8 mouse cellular contexts compared by ENCODE assay signal in genomic region chr4:43508666-43508997, GRCm38 (mm10). TPM values are rescaled to one million over a fixed set of nuclear protein-coding genes. Genes with fewer than 3 reads are reported as not detected.
DNase-seq lines count a peak whose midpoint lies in the region; ATAC-seq and TF ChIP-seq lines count a peak whose summit lies in the region.

No protein-coding gene starts in this region.

- H3K4me2 ChIP-seq in embryonic facial prominence, embryonic 15.5 days (replicated peaks) = peak overlapping the region; percentile 76
- H3K4me2 ChIP-seq in hindbrain, embryonic 14.5 days (replicated peaks) = peak overlapping the region; percentile 54
- peak overlapping the region; percentile 88 for H3K4me2 ChIP-seq in liver, embryonic 11.5 days
- H3K4me2 ChIP-seq in midbrain, embryonic 16.5 days (ENCODE audit: low read length) = peak overlapping the region; percentile 47

- TF ChIP-seq EP300 in MEL (IDR thresholded peaks at IDR 0.05; ENCODE audit: low read depth in 1 of 2, low read length in 2 of 2) = no peak; a peak in 1 of 4 replicates

- H3K9me3 ChIP-seq in MEL (replicated peaks; ENCODE audit: insufficient read depth, low read length) = no peaks in the 10 kb centered on the region
- no peaks in the 10 kb centered on the region for H3K9me3 ChIP-seq in embryonic facial prominence, embryonic 15.5 days (replicated peaks)
- H3K9me3 ChIP-seq in hindbrain, embryonic 14.5 days (ENCODE audit: control insufficient read depth, low read length) = no peaks in the 10 kb centered on the region
- no peaks in the 10 kb centered on the region for H3K9me3 ChIP-seq in liver, embryonic 11.5 days (ENCODE audit: control insufficient read depth, low read length)
- H3K9me3 ChIP-seq in midbrain, embryonic 16.5 days (replicated peaks; ENCODE audit: control insufficient read depth, low read length, poor library complexity, severe bottlenecking) = no peaks in the 10 kb centered on the region

- peak overlapping the region; percentile 41 for H3K27ac ChIP-seq in MEL (ENCODE audit: control insufficient read depth, low read depth, low read length)
- H3K27ac ChIP-seq in embryonic facial prominence, embryonic 15.5 days (replicated peaks) = no peak overlapping the region
- H3K27ac ChIP-seq in hindbrain, embryonic 14.5 days = no peak overlapping the region
- H3K27ac ChIP-seq in liver, embryonic 11.5 days (ENCODE audit: low read depth, low read length) = peak overlapping the region; percentile 32; the same call in 1 of the 2 replicates
- H3K27ac ChIP-seq in midbrain, embryonic 16.5 days (ENCODE audit: low read length) = no peak overlapping the region

- peak; percentile 86 to 91; a peak in 3 of 4 replicates for TF ChIP-seq POLR2A in MEL (IDR thresholded peaks at IDR 0.05; ENCODE audit: control insufficient read depth in 1 of 2, insufficient read depth in 1 of 2, low read depth in 1 of 2, low read length in 2 of 2, poor library complexity in 1 of 2)

- TF ChIP-seq CTCF in MEL (IDR thresholded peaks at IDR 0.05 in 2 of 3, conservative IDR thresholded peaks at IDR 0.05 in 1 of 3; ENCODE audit: control insufficient read depth in 1 of 3, insufficient read depth in 1 of 3, low read depth in 2 of 3, low read length in 3 of 3, poor library complexity in 1 of 3, severe bottlenecking in 1 of 3) = no peak

- peaks cover 0 to 13% of the 10 kb centered on the region in 2 experiments; a peak in 2 of 4 replicates for H3K36me3 ChIP-seq in MEL (ENCODE audit: control insufficient read depth in 1 of 2, insufficient read depth in 2 of 2, low read length in 2 of 2)
- no peaks in the 10 kb centered on the region for H3K36me3 ChIP-seq in embryonic facial prominence, embryonic 15.5 days
- H3K36me3 ChIP-seq in hindbrain, embryonic 14.5 days (replicated peaks; ENCODE audit: control insufficient read depth, insufficient read depth) = no peaks in the 10 kb centered on the region
- H3K36me3 ChIP-seq in liver, embryonic 11.5 days (ENCODE audit: control insufficient read depth, insufficient read depth, low read length) = no peaks in the 10 kb centered on the region
- no peaks in the 10 kb centered on the region for H3K36me3 ChIP-seq in midbrain, embryonic 16.5 days (ENCODE audit: control insufficient read depth, insufficient read depth, low read length)

- 4% methylated on average over 13 of the region's 13 CpGs for WGBS in embryonic facial prominence, embryonic 15.5 days
- WGBS in hindbrain, embryonic 14.5 days = 12% methylated on average over 13 of the region's 13 CpGs
- 3% methylated on average over 13 of the region's 13 CpGs for WGBS in liver, embryonic 11.5 days
- WGBS in midbrain, embryonic 16.5 days = 5% methylated on average over 13 of the region's 13 CpGs

- DNase-seq in B cell, adult 2 months = peak; percentile 73 to 74
- peak; percentile 89 for DNase-seq in MEL (ENCODE audit: low read depth, low spot score)
- DNase-seq in hindbrain, embryonic 14.5 days (ENCODE audit: low spot score) = no peak
- DNase-seq in liver, embryonic 11.5 days (ENCODE audit: low spot score) = peak; percentile 76
- DNase-seq in thymus, postnatal 14 days = peak; percentile 79
- no peak for DNase-seq in right cerebral cortex, postnatal 25 days

- peak; percentile 78; the same call in 1 of the 2 replicates for ATAC-seq in embryonic facial prominence, embryonic 15.5 days (ENCODE audit: insufficient number of reproducible peaks, low FRiP score, low TSS enrichment, low read depth)
- ATAC-seq in hindbrain, embryonic 14.5 days (ENCODE audit: low FRiP score) = peak; percentile 40; the same call in 1 of the 2 replicates
- ATAC-seq in liver, embryonic 11.5 days (replicated peaks; ENCODE audit: low FRiP score) = peak; percentile 83
- no peak for ATAC-seq in midbrain, embryonic 16.5 days

- peak overlapping the region; percentile 77 for H3K9ac ChIP-seq in MEL (ENCODE audit: control insufficient read depth, low read depth, low read length, poor library complexity, severe bottlenecking)
- peak overlapping the region; percentile 28; the same call in 1 of the 2 replicates for H3K9ac ChIP-seq in embryonic facial prominence, embryonic 15.5 days
- H3K9ac ChIP-seq in hindbrain, embryonic 14.5 days = 0 out of 2 replicates have a peak overlapping the region, but pooled peaks have one; percentile 16
- peak overlapping the region; percentile 72 for H3K9ac ChIP-seq in liver, embryonic 11.5 days (ENCODE audit: low read depth, low read length)
- H3K9ac ChIP-seq in midbrain, embryonic 16.5 days (ENCODE audit: low read depth, low read length) = peak overlapping the region; percentile 2; the same call in 1 of the 2 replicates

- H3K4me1 ChIP-seq in MEL (ENCODE audit: control insufficient read depth in 1 of 2, insufficient read depth in 2 of 2, low read length in 2 of 2) = peaks cover 12 to 25% of the 10 kb centered on the region in 2 experiments
- peaks cover 27% of the 10 kb centered on the region for H3K4me1 ChIP-seq in embryonic facial prominence, embryonic 15.5 days
- peaks cover 13% of the 10 kb centered on the region; the same call in 1 of the 2 replicates for H3K4me1 ChIP-seq in hindbrain, embryonic 14.5 days (replicated peaks; ENCODE audit: control insufficient read depth, insufficient read depth, low read length)
- peaks cover 19% of the 10 kb centered on the region for H3K4me1 ChIP-seq in liver, embryonic 11.5 days (replicated peaks; ENCODE audit: control insufficient read depth, insufficient read depth, low read length)
- H3K4me1 ChIP-seq in midbrain, embryonic 16.5 days (ENCODE audit: control insufficient read depth, insufficient read depth, low read length) = peaks cover 6% of the 10 kb centered on the region

- no peak for TF ChIP-seq RAD21 in MEL (IDR thresholded peaks at IDR 0.05; ENCODE audit: low read depth, low read length)

- H3K27me3 ChIP-seq in MEL (ENCODE audit: control insufficient read depth in 1 of 2, insufficient read depth in 2 of 2, low read length in 2 of 2) = no peaks in the 10 kb centered on the region
- H3K27me3 ChIP-seq in embryonic facial prominence, embryonic 15.5 days = no peaks in the 10 kb centered on the region
- H3K27me3 ChIP-seq in hindbrain, embryonic 14.5 days (ENCODE audit: control insufficient read depth, insufficient read depth, low read length) = peaks cover 27% of the 10 kb centered on the region
- H3K27me3 ChIP-seq in liver, embryonic 11.5 days (replicated peaks; ENCODE audit: control insufficient read depth, insufficient read depth, low read length) = peaks cover 6% of the 10 kb centered on the region
- H3K27me3 ChIP-seq in midbrain, embryonic 16.5 days (ENCODE audit: control insufficient read depth, insufficient read depth, low read depth, low read length) = peaks cover 5% of the 10 kb centered on the region; the same call in 1 of the 2 replicates

- H3K4me3 ChIP-seq in MEL (ENCODE audit: control insufficient read depth in 1 of 2, insufficient read depth in 1 of 2, low read depth in 2 of 2, low read length in 2 of 2) = peak overlapping the region; percentile 71 to 91
- H3K4me3 ChIP-seq in embryonic facial prominence, embryonic 15.5 days (replicated peaks) = peak overlapping the region; percentile 45
- H3K4me3 ChIP-seq in hindbrain, embryonic 14.5 days (replicated peaks; ENCODE audit: low read length) = peak overlapping the region; percentile 20
- H3K4me3 ChIP-seq in liver, embryonic 11.5 days (ENCODE audit: low read depth, low read length) = peak overlapping the region; percentile 64
- peak overlapping the region; percentile 1 for H3K4me3 ChIP-seq in midbrain, embryonic 16.5 days (ENCODE audit: low read depth, low read length)

- no peaks in the 10 kb centered on the region; the same call in 1 of the 2 replicates for H3K79me2 ChIP-seq in MEL (ENCODE audit: control insufficient read depth, insufficient read depth, low read length, poor library complexity)

RNA-seq across cellular contexts. Expression of gene Car9, which starts 1.9 kb away (rescaled TPM):
- 0.77 and 1.2 TPM in 2 replicates for total RNA-seq in MEL (2012; rRNA removed)
- 1 to 10 TPM in 1 of 2 experiments, not detected in 1; 3.3 TPM for polyA plus RNA-seq in MEL (2012; ENCODE audit: insufficient read depth in 1 of 2, insufficient read length in 2 of 2, low read depth in 1 of 2, low replicate concordance in 2 of 2, missing spikeins in 1 of 2)
- polyA plus RNA-seq in embryonic facial prominence, embryonic 15.5 days (2015; fragmentation: Nextera tagmentation; extraction: Ambion mirVana) = 2.5 and 4.8 TPM in 2 replicates
- polyA plus RNA-seq in hindbrain, embryonic 14.5 days (2014; fragmentation: Nextera tagmentation; extraction: Ambion mirVana) = 0.16 and 0.26 TPM in 2 replicates
- polyA plus RNA-seq in liver, embryonic 11.5 days (2014; fragmentation: Nextera tagmentation; extraction: Ambion mirVana) = 1.5 and 2.0 TPM in 2 replicates
- 0.21 TPM in 1 of 2 replicates, not detected in the other for polyA plus RNA-seq in midbrain, embryonic 16.5 days (2015; fragmentation: Nextera tagmentation; extraction: Ambion mirVana)

RNA-seq across cellular contexts. Expression of gene Arhgef39, which starts 9.1 kb away (rescaled TPM):
- 26.3 and 26.5 TPM in 2 replicates for total RNA-seq in MEL (2012; rRNA removed)
- polyA plus RNA-seq in MEL (2012; ENCODE audit: insufficient read depth in 1 of 2, insufficient read length in 2 of 2, low read depth in 1 of 2, low replicate concordance in 2 of 2, missing spikeins in 1 of 2) = 10 to 100 TPM in 1 of 2 experiments, not detected in 1; 56.7 TPM
- polyA plus RNA-seq in embryonic facial prominence, embryonic 15.5 days (2015; fragmentation: Nextera tagmentation; extraction: Ambion mirVana) = 36.8 and 39.8 TPM in 2 replicates
- polyA plus RNA-seq in hindbrain, embryonic 14.5 days (2014; fragmentation: Nextera tagmentation; extraction: Ambion mirVana) = 4.7 and 6.1 TPM in 2 replicates
- polyA plus RNA-seq in liver, embryonic 11.5 days (2014; fragmentation: Nextera tagmentation; extraction: Ambion mirVana) = 45.1 and 46.1 TPM in 2 replicates
- polyA plus RNA-seq in midbrain, embryonic 16.5 days (2015; fragmentation: Nextera tagmentation; extraction: Ambion mirVana) = 4.4 and 7.3 TPM in 2 replicates

RNA-seq across cellular contexts. Expression of gene Tpm2, which starts 14.9 kb away (rescaled TPM):
- total RNA-seq in MEL (2012; rRNA removed) = 0.08 TPM in 1 of 2 replicates, not detected in the other
- not detected for polyA plus RNA-seq in MEL (2012; ENCODE audit: insufficient read depth in 1 of 2, insufficient read length in 2 of 2, low read depth in 1 of 2, low replicate concordance in 2 of 2, missing spikeins in 1 of 2)
- polyA plus RNA-seq in embryonic facial prominence, embryonic 15.5 days (2015; fragmentation: Nextera tagmentation; extraction: Ambion mirVana) = 456 and 604 TPM in 2 replicates
- 9.1 and 10.8 TPM in 2 replicates for polyA plus RNA-seq in hindbrain, embryonic 14.5 days (2014; fragmentation: Nextera tagmentation; extraction: Ambion mirVana)
- polyA plus RNA-seq in liver, embryonic 11.5 days (2014; fragmentation: Nextera tagmentation; extraction: Ambion mirVana) = 46.4 and 51.2 TPM in 2 replicates
- polyA plus RNA-seq in midbrain, embryonic 16.5 days (2015; fragmentation: Nextera tagmentation; extraction: Ambion mirVana) = 7.3 and 8.3 TPM in 2 replicates

RNA-seq across cellular contexts. Expression of gene Ccdc107, which starts 15.9 kb away (rescaled TPM):
- total RNA-seq in MEL (2012; rRNA removed) = 32.9 and 44.3 TPM in 2 replicates
- 10 to 100 TPM in 1 of 2 experiments, not detected in 1; 56.7 TPM for polyA plus RNA-seq in MEL (2012; ENCODE audit: insufficient read depth in 1 of 2, insufficient read length in 2 of 2, low read depth in 1 of 2, low replicate concordance in 2 of 2, missing spikeins in 1 of 2)
- 71.7 and 81.0 TPM in 2 replicates for polyA plus RNA-seq in embryonic facial prominence, embryonic 15.5 days (2015; fragmentation: Nextera tagmentation; extraction: Ambion mirVana)
- polyA plus RNA-seq in hindbrain, embryonic 14.5 days (2014; fragmentation: Nextera tagmentation; extraction: Ambion mirVana) = 80.3 and 92.0 TPM in 2 replicates
- polyA plus RNA-seq in liver, embryonic 11.5 days (2014; fragmentation: Nextera tagmentation; extraction: Ambion mirVana) = 60.3 and 60.5 TPM in 2 replicates
- 81.1 and 90.3 TPM in 2 replicates for polyA plus RNA-seq in midbrain, embryonic 16.5 days (2015; fragmentation: Nextera tagmentation; extraction: Ambion mirVana)

RNA-seq across cellular contexts. Expression of gene Sit1, which starts 25.1 kb away (rescaled TPM):
- total RNA-seq in MEL (2012; rRNA removed) = 0.08 TPM in 1 of 2 replicates, not detected in the other
- polyA plus RNA-seq in MEL (2012; ENCODE audit: insufficient read depth in 1 of 2, insufficient read length in 2 of 2, low read depth in 1 of 2, low replicate concordance in 2 of 2, missing spikeins in 1 of 2) = under 1 TPM in 1 of 2 experiments, not detected in 1; 0.06 TPM
- polyA plus RNA-seq in embryonic facial prominence, embryonic 15.5 days (2015; fragmentation: Nextera tagmentation; extraction: Ambion mirVana) = not detected in 2 replicates
- polyA plus RNA-seq in hindbrain, embryonic 14.5 days (2014; fragmentation: Nextera tagmentation; extraction: Ambion mirVana) = not detected in 2 replicates
- not detected in 2 replicates for polyA plus RNA-seq in liver, embryonic 11.5 days (2014; fragmentation: Nextera tagmentation; extraction: Ambion mirVana)
- not detected in 2 replicates for polyA plus RNA-seq in midbrain, embryonic 16.5 days (2015; fragmentation: Nextera tagmentation; extraction: Ambion mirVana)

Comparison
In these comparisons a context has a peak if more than half of its experiments do, and no peak if none do; other contexts are left out.
1. DNase-seq: peak in B cell, adult 2 months (2 of 2), MEL (single experiment), liver, embryonic 11.5 days (single experiment) and thymus, postnatal 14 days (single experiment); none in hindbrain, embryonic 14.5 days (single experiment) and right cerebral cortex, postnatal 25 days (single experiment).
2. H3K27ac ChIP-seq: peak in MEL (single experiment) and liver, embryonic 11.5 days (single experiment); none in embryonic facial prominence, embryonic 15.5 days (single experiment), hindbrain, embryonic 14.5 days (single experiment) and midbrain, embryonic 16.5 days (single experiment).
3. H3K4me3 ChIP-seq: peak in every context shown above with its lines; median percentile 81 in MEL; 64 in liver, embryonic 11.5 days; 45 in embryonic facial prominence, embryonic 15.5 days; 20 in hindbrain, embryonic 14.5 days; 1 in midbrain, embryonic 16.5 days.
4. H3K9ac ChIP-seq: peak in every context shown above with its lines; median percentile 77 in MEL; 72 in liver, embryonic 11.5 days; 28 in embryonic facial prominence, embryonic 15.5 days; 16 in hindbrain, embryonic 14.5 days; 2 in midbrain, embryonic 16.5 days.
5. Peak in every context shown above with its lines, with median percentiles within 50 percentile points of each other: H3K4me2 ChIP-seq.